Mouse (Mus musculus): ENCODE data around the gene Pax6. TPM values are rescaled to one million over a fixed set of nuclear protein-coding genes. Genes with fewer than 3 reads are reported as not detected.

The Pax6 gene
- polyA plus RNA-seq, 1 experiment: 0.35 TPM

- TF ChIP-seq CEBPB (IDR thresholded peaks at IDR 0.05; ENCODE audit: low read depth) (no peak), MAX (IDR thresholded peaks at IDR 0.05) (no peak), USF1 (IDR thresholded peaks at IDR 0.05; ENCODE audit: low read depth) (no peak), MYOD1 (IDR thresholded peaks at IDR 0.05; ENCODE audit: control insufficient read depth, insufficient read length, low read depth) (no peak), MYOG (IDR thresholded peaks at IDR 0.05; ENCODE audit: control insufficient read depth, extremely low read depth, insufficient read length) (no peak), FOSL1 (IDR thresholded peaks at IDR 0.05; ENCODE audit: insufficient read depth, low read length, poor library complexity, severe bottlenecking) (no peak), CTCF (IDR thresholded peaks at IDR 0.05; ENCODE audit: control insufficient read depth, insufficient read depth, insufficient read length) (no peak)
- Histone ChIP-seq H3K79me2 (ENCODE audit: control insufficient read depth, insufficient read depth) (no peaks in the 10 kb centered on the region), H3K27me3 (ENCODE audit: control insufficient read depth, insufficient read depth, insufficient read length) (peaks cover 60% of the 10 kb centered on the region), H3K36me3 (ENCODE audit: control insufficient read depth, insufficient read depth) (no peaks in the 10 kb centered on the region), H3ac (ENCODE audit: control insufficient read depth, insufficient read length, low read depth) (no peak overlapping the region), H3K4me3 (ENCODE audit: insufficient read depth, poor library complexity, severe bottlenecking) (no peak overlapping the region), H3K79me3 (ENCODE audit: low read depth) (no peaks in the 10 kb centered on the region)
These were observed 1.4 kb downstream of the Pax6 start for GRCm38 (mm10) chr2:105669881-105670730.

GRCm38 (mm10) chr2:105670731-105671095, 2.0 kb downstream of the Pax6 start:
- TF ChIP-seq CEBPB (IDR thresholded peaks at IDR 0.05; ENCODE audit: low read depth) (no peak), MAX (IDR thresholded peaks at IDR 0.05) (no peak), FOSL1 (IDR thresholded peaks at IDR 0.05; ENCODE audit: insufficient read depth, low read length, poor library complexity, severe bottlenecking) (no peak), USF1 (IDR thresholded peaks at IDR 0.05; ENCODE audit: low read depth) (no peak), MYOD1 (IDR thresholded peaks at IDR 0.05; ENCODE audit: control insufficient read depth, insufficient read length, low read depth) (no peak), MYOG (IDR thresholded peaks at IDR 0.05; ENCODE audit: control insufficient read depth, extremely low read depth, insufficient read length) (no peak), CTCF (IDR thresholded peaks at IDR 0.05; ENCODE audit: control insufficient read depth, insufficient read depth, insufficient read length) (no peak)
- Histone ChIP-seq H3ac (ENCODE audit: control insufficient read depth, insufficient read length, low read depth) (no peak overlapping the region), H3K27me3 (ENCODE audit: control insufficient read depth, insufficient read depth, insufficient read length) (peaks cover 63% of the 10 kb centered on the region), H3K36me3 (ENCODE audit: control insufficient read depth, insufficient read depth) (no peaks in the 10 kb centered on the region), H3K79me2 (ENCODE audit: control insufficient read depth, insufficient read depth) (no peaks in the 10 kb centered on the region), H3K79me3 (ENCODE audit: low read depth) (no peaks in the 10 kb centered on the region), H3K4me3 (ENCODE audit: insufficient read depth, poor library complexity, severe bottlenecking) (no peak overlapping the region)

GRCm38 (mm10) chr2:105671116-105671797, 2.6 kb downstream of the Pax6 start:
- Histone ChIP-seq H3K79me3 (ENCODE audit: low read depth) (no peaks in the 10 kb centered on the region), H3K4me3 (ENCODE audit: insufficient read depth, poor library complexity, severe bottlenecking) (no peak overlapping the region), H3K79me2 (ENCODE audit: control insufficient read depth, insufficient read depth) (no peaks in the 10 kb centered on the region), H3ac (ENCODE audit: control insufficient read depth, insufficient read length, low read depth) (no peak overlapping the region), H3K36me3 (ENCODE audit: control insufficient read depth, insufficient read depth) (no peaks in the 10 kb centered on the region), H3K27me3 (ENCODE audit: control insufficient read depth, insufficient read depth, insufficient read length) (peaks cover 61% of the 10 kb centered on the region)
- TF ChIP-seq CTCF (IDR thresholded peaks at IDR 0.05; ENCODE audit: control insufficient read depth, insufficient read depth, insufficient read length) (no peak), USF1 (IDR thresholded peaks at IDR 0.05; ENCODE audit: low read depth) (no peak), MAX (IDR thresholded peaks at IDR 0.05) (no peak), CEBPB (IDR thresholded peaks at IDR 0.05; ENCODE audit: low read depth) (no peak), MYOD1 (IDR thresholded peaks at IDR 0.05; ENCODE audit: control insufficient read depth, insufficient read length, low read depth) (no peak), MYOG (IDR thresholded peaks at IDR 0.05; ENCODE audit: control insufficient read depth, extremely low read depth, insufficient read length) (no peak), FOSL1 (IDR thresholded peaks at IDR 0.05; ENCODE audit: insufficient read depth, low read length, poor library complexity, severe bottlenecking) (no peak)

GRCm38 (mm10) chr2:105671798-105672595, 3.3 kb downstream of the Pax6 start:
- Histone ChIP-seq H3K27me3 (ENCODE audit: control insufficient read depth, insufficient read depth, insufficient read length) (peaks cover 54% of the 10 kb centered on the region), H3K79me3 (ENCODE audit: low read depth) (no peaks in the 10 kb centered on the region), H3K36me3 (ENCODE audit: control insufficient read depth, insufficient read depth) (no peaks in the 10 kb centered on the region), H3K79me2 (ENCODE audit: control insufficient read depth, insufficient read depth) (no peaks in the 10 kb centered on the region), H3ac (ENCODE audit: control insufficient read depth, insufficient read length, low read depth) (no peak overlapping the region), H3K4me3 (ENCODE audit: insufficient read depth, poor library complexity, severe bottlenecking) (no peak overlapping the region)
- TF ChIP-seq CTCF (IDR thresholded peaks at IDR 0.05; ENCODE audit: control insufficient read depth, insufficient read depth, insufficient read length): no peak
- TF ChIP-seq MYOD1 (IDR thresholded peaks at IDR 0.05; ENCODE audit: control insufficient read depth, insufficient read length, low read depth): no peak

- Histone ChIP-seq H3K79me3 (ENCODE audit: low read depth) (no peaks in the 10 kb centered on the region), H3K27me3 (ENCODE audit: control insufficient read depth, insufficient read depth, insufficient read length) (peaks cover 48% of the 10 kb centered on the region), H3K4me3 (ENCODE audit: insufficient read depth, poor library complexity, severe bottlenecking) (no peak overlapping the region), H3ac (ENCODE audit: control insufficient read depth, insufficient read length, low read depth) (no peak overlapping the region), H3K79me2 (ENCODE audit: control insufficient read depth, insufficient read depth) (no peaks in the 10 kb centered on the region), H3K36me3 (ENCODE audit: control insufficient read depth, insufficient read depth) (no peaks in the 10 kb centered on the region)
- no peak for TF ChIP-seq FOSL1 (IDR thresholded peaks at IDR 0.05; ENCODE audit: insufficient read depth, low read length, poor library complexity, severe bottlenecking)
- TF ChIP-seq CEBPB (IDR thresholded peaks at IDR 0.05; ENCODE audit: low read depth): no peak
- TF ChIP-seq MAX (IDR thresholded peaks at IDR 0.05): no peak
- TF ChIP-seq USF1 (IDR thresholded peaks at IDR 0.05; ENCODE audit: low read depth): no peak
- no peak for TF ChIP-seq CTCF (IDR thresholded peaks at IDR 0.05; ENCODE audit: control insufficient read depth, insufficient read depth, insufficient read length)
- no peak for TF ChIP-seq MYOD1 (IDR thresholded peaks at IDR 0.05; ENCODE audit: control insufficient read depth, insufficient read length, low read depth)
- no peak for TF ChIP-seq MYOG (IDR thresholded peaks at IDR 0.05; ENCODE audit: control insufficient read depth, extremely low read depth, insufficient read length)
These were observed 3.9 kb downstream of the Pax6 start for GRCm38 (mm10) chr2:105672596-105672960.

Data from C2C12 (cell line).